Mouse (Mus musculus) olfactory bulb, adult 2 months (tissue): ENCODE results near the gene 3110009E18Rik. TPM values are rescaled to one million over a fixed set of nuclear protein-coding genes. Genes with fewer than 3 reads are reported as not detected.

Source experiments
- H3K27ac ChIP-seq: fragments of 200-500 bp; 2 replicates; pipeline ENCODE4 v1.5.1; 2012; ENCODE audit warnings: low read depth, low read length; ENCODE audit not compliant: insufficient read depth
- H3K4me1 ChIP-seq: fragments of 200-500 bp; 2 replicates; pipeline ENCODE4 v1.6.1; 2012; ENCODE audit warnings: low read length; ENCODE audit not compliant: control insufficient read depth, insufficient read depth
- H3K4me3 ChIP-seq: fragments of 200-500 bp; 2 replicates; pipeline ENCODE4 v1.5.1; 2012; ENCODE audit warnings: mild to moderate bottlenecking, low read depth, low read length, moderate library complexity; ENCODE audit not compliant: insufficient read depth
- CTCF ChIP-seq: fragments of 200-500 bp; IDR thresholded peaks from 2 replicates; pipeline ENCODE4 v1.5.1; 2012; ENCODE audit warnings: low read depth, mild to moderate bottlenecking, low read length, moderate library complexity; ENCODE audit not compliant: insufficient read depth
- POLR2A ChIP-seq: fragments of 200-500 bp; IDR thresholded peaks from 2 replicates; pipeline ENCODE4 v1.6.1; 2012; ENCODE audit warnings: mild to moderate bottlenecking, low read depth, low read length, moderate library complexity; ENCODE audit not compliant: insufficient read depth
- WGBS: fragments of 180-500 bp; shearing (Covaris S2); methylation state at CpG from one replicate; pipeline ENCODE4 v1.1.7; 2018; 5-methylcytosine and 5-hydroxymethylcytosine counted together
- polyA plus RNA-seq: library from polyadenylated mRNA; stranded (reverse); fragments of >200 nt; gene quantifications from 2 replicates; pipeline ENCODE4 v1.2.4, GENCODE M21; 2012; ENCODE audit warnings: low replicate concordance; ENCODE audit not compliant: missing spikeins, insufficient read depth, insufficient read length

Gene 3110009E18Rik
- polyA plus RNA-seq, 1 experiment, result not detected

GRCm38 (mm10) chr1:120146994-120147393 lies 26.0 kb downstream of the 3110009E18Rik start:
- TF ChIP-seq CTCF (no peak), POLR2A (no peak)
- H3K4me3 ChIP-seq, result no peak overlapping the region
- no peak overlapping the region for H3K27ac ChIP-seq
- H3K4me1 ChIP-seq, result peaks cover 3% of the 10 kb centered on the region; the same call in 1 of the 2 replicates

GRCm38 (mm10) chr1:120154232-120154631 lies 33.2 kb downstream of the 3110009E18Rik start:
- H3K4me3 ChIP-seq, result no peak overlapping the region
- H3K27ac ChIP-seq, result no peak overlapping the region
- no peaks in the 10 kb centered on the region for H3K4me1 ChIP-seq
- TF ChIP-seq CTCF, result no peak
- TF ChIP-seq POLR2A, result no peak

- H3K4me1 ChIP-seq, result no peaks in the 10 kb centered on the region
- no peak overlapping the region for H3K4me3 ChIP-seq
- no peak overlapping the region for H3K27ac ChIP-seq
- WGBS, result 5% methylated on average over 1 of the region's 1 CpGs
- peak; percentile 53; the same call in 1 of the 2 replicates for TF ChIP-seq CTCF
- no peak for TF ChIP-seq POLR2A
Observed at GRCm38 (mm10) chr1:120155325-120155724, 34.3 kb downstream of the 3110009E18Rik start.

GRCm38 (mm10) chr1:120158474-120159127 lies 37.6 kb downstream of the 3110009E18Rik start:
- no peak for TF ChIP-seq POLR2A
- TF ChIP-seq CTCF, result no peak
- WGBS, result 95% methylated on average over 9 of the region's 9 CpGs
- Histone ChIP-seq H3K27ac (no peak overlapping the region), H3K4me3 (no peak overlapping the region), H3K4me1 (no peaks in the 10 kb centered on the region)

- Histone ChIP-seq H3K4me3 (no peak overlapping the region), H3K4me1 (no peaks in the 10 kb centered on the region), H3K27ac (no peak overlapping the region)
- 98% methylated on average over 5 of the region's 5 CpGs for WGBS
- TF ChIP-seq POLR2A, result no peak
- TF ChIP-seq CTCF, result no peak
Observed at GRCm38 (mm10) chr1:120161502-120161901, 40.5 kb downstream of the 3110009E18Rik start.

- no peaks in the 10 kb centered on the region for H3K4me1 ChIP-seq
- no peak for TF ChIP-seq CTCF
- no peak for TF ChIP-seq POLR2A
- H3K27ac ChIP-seq, result no peak overlapping the region
- WGBS, result 81% methylated on average over 1 of the region's 1 CpGs
- no peak overlapping the region for H3K4me3 ChIP-seq
Observed at GRCm38 (mm10) chr1:120162616-120163015, 41.6 kb downstream of the 3110009E18Rik start.

- TF ChIP-seq CTCF (no peak), POLR2A (no peak)
- H3K27ac ChIP-seq, result no peak overlapping the region
- no peak overlapping the region for H3K4me3 ChIP-seq
- 86% methylated on average over 4 of the region's 4 CpGs for WGBS
- H3K4me1 ChIP-seq, result no peaks in the 10 kb centered on the region
Observed at GRCm38 (mm10) chr1:120168016-120168415, 47.0 kb downstream of the 3110009E18Rik start.

GRCm38 (mm10) chr1:120168674-120169073 lies 47.7 kb downstream of the 3110009E18Rik start:
- Histone ChIP-seq H3K27ac (no peak overlapping the region), H3K4me3 (no peak overlapping the region), H3K4me1 (no peaks in the 10 kb centered on the region)
- TF ChIP-seq POLR2A (no peak), CTCF (no peak)
- 87% methylated on average over 7 of the region's 7 CpGs for WGBS

GRCm38 (mm10) chr1:120170307-120170706 lies 49.3 kb downstream of the 3110009E18Rik start:
- Histone ChIP-seq H3K4me3 (no peak overlapping the region), H3K27ac (no peak overlapping the region), H3K4me1 (no peaks in the 10 kb centered on the region)
- WGBS, result 92% methylated on average over 7 of the region's 7 CpGs
- TF ChIP-seq POLR2A (no peak), CTCF (no peak)
